Mouse (Mus musculus): ENCODE measurements around the gene Itsn1.

- no peak for TF ChIP-seq POLR2A (IDR thresholded peaks at IDR 0.05; ENCODE audit: insufficient read depth, low read depth, low read length)
- no peak for TF ChIP-seq CTCF (IDR thresholded peaks at IDR 0.05; ENCODE audit: insufficient read depth, low read depth, low read length)
Observed at GRCm38 (mm10) chr16:91891218-91891617, 162.1 kb downstream of the Itsn1 start.
